Comparison of ENCODE assay signal across 8 mouse cellular contexts in genomic region chr2:150643726-150644415, GRCm38 (mm10). TPM values are rescaled to one million over a fixed set of nuclear protein-coding genes. Genes with fewer than 3 reads are reported as not detected.
DNase-seq lines count a peak whose midpoint lies in the region; ATAC-seq lines count a peak whose summit lies in the region.
"Had no signal": no experiment of that assay in that cellular context is flagged by ENCODE, and none has a peak within 500 bp of the region (broad histone marks: within the 10 kb centered on the region; RNA-seq: fewer than 3 reads in every experiment).

No protein-coding gene starts in this region.

- no peaks in the 10 kb centered on the region for H3K9me3 ChIP-seq in embryonic facial prominence, embryonic 14.5 days (ENCODE audit: control insufficient read depth, low read length)
- H3K9me3 ChIP-seq in midbrain, embryonic 13.5 days, result no peaks in the 10 kb centered on the region
- H3K9me3 ChIP-seq in heart, embryonic 10.5 days, result no peaks in the 10 kb centered on the region
- H3K9me3 ChIP-seq: limb, embryonic 12.5 days had no signal

- H3K4me3 ChIP-seq in embryonic facial prominence, embryonic 14.5 days (ENCODE audit: low read depth, low read length), result no peak overlapping the region
- H3K4me3 ChIP-seq in midbrain, embryonic 13.5 days (replicated peaks), result no peak overlapping the region
- no peak overlapping the region for H3K4me3 ChIP-seq in heart, embryonic 10.5 days
- H3K4me3 ChIP-seq: limb, embryonic 12.5 days had no signal

- peak; percentile 93 for ATAC-seq in embryonic facial prominence, embryonic 14.5 days (ENCODE audit: low read depth)
- ATAC-seq in midbrain, embryonic 13.5 days, result peak; percentile 99

- H3K4me1 ChIP-seq in embryonic facial prominence, embryonic 14.5 days (ENCODE audit: control insufficient read depth, insufficient read depth, low read length), result no peaks in the 10 kb centered on the region
- H3K4me1 ChIP-seq in midbrain, embryonic 13.5 days (replicated peaks), result peaks cover 26% of the 10 kb centered on the region
- H3K4me1 ChIP-seq in heart, embryonic 10.5 days, result peaks cover 5% of the 10 kb centered on the region; the same call in 1 of the 2 replicates
- H3K4me1 ChIP-seq: limb, embryonic 12.5 days had no signal

- no peaks in the 10 kb centered on the region for H3K27me3 ChIP-seq in embryonic facial prominence, embryonic 14.5 days (replicated peaks; ENCODE audit: control insufficient read depth, insufficient read depth, low read length)
- no peaks in the 10 kb centered on the region for H3K27me3 ChIP-seq in midbrain, embryonic 13.5 days
- H3K27me3 ChIP-seq in heart, embryonic 10.5 days (ENCODE audit: insufficient read depth, poor library complexity, severe bottlenecking), result no peaks in the 10 kb centered on the region
- H3K27me3 ChIP-seq: limb, embryonic 12.5 days had no signal

- H3K27ac ChIP-seq in embryonic facial prominence, embryonic 14.5 days (replicated peaks; ENCODE audit: low read depth, low read length), result peak overlapping the region; percentile 1; the same call in 1 of the 2 replicates
- H3K27ac ChIP-seq in midbrain, embryonic 13.5 days, result peak overlapping the region; percentile 89
- no peak overlapping the region for H3K27ac ChIP-seq in heart, embryonic 10.5 days
- H3K27ac ChIP-seq: limb, embryonic 12.5 days had no signal

- peak; percentile 46 for DNase-seq in cerebellum, adult 11-12 months
- DNase-seq in embryonic facial prominence, embryonic 14.5 days (ENCODE audit: low spot score), result peak; percentile 59
- DNase-seq in layer of hippocampus, adult 8-10 months (ENCODE audit: low spot score in 2 of 2), result peak; percentile 72 to 87
- no peak for DNase-seq in heart, embryonic 10.5 days (ENCODE audit: low spot score)
- no peak for DNase-seq in spleen, adult 12 weeks (ENCODE audit: low spot score)
- DNase-seq in spleen, postnatal 4 days (ENCODE audit: low spot score in 2 of 2), result no peak

- H3K4me2 ChIP-seq in embryonic facial prominence, embryonic 14.5 days (ENCODE audit: low read depth, low read length), result no peak overlapping the region
- H3K4me2 ChIP-seq in midbrain, embryonic 13.5 days (replicated peaks), result 0 out of 2 replicates have a peak overlapping the region, but pooled peaks have one; percentile 7
- H3K4me2 ChIP-seq: limb, embryonic 12.5 days had no signal

- H3K36me3 ChIP-seq in embryonic facial prominence, embryonic 14.5 days (ENCODE audit: control insufficient read depth, insufficient read depth, low read length), result no peaks in the 10 kb centered on the region
- peaks cover 16% of the 10 kb centered on the region; the same call in 1 of the 2 replicates for H3K36me3 ChIP-seq in midbrain, embryonic 13.5 days
- no peaks in the 10 kb centered on the region for H3K36me3 ChIP-seq in heart, embryonic 10.5 days
- H3K36me3 ChIP-seq: limb, embryonic 12.5 days had no signal

- WGBS in embryonic facial prominence, embryonic 14.5 days, result 37% methylated on average over 8 of the region's 8 CpGs
- WGBS in midbrain, embryonic 13.5 days, result 38% methylated on average over 8 of the region's 8 CpGs
- WGBS in heart, embryonic 10.5 days, result 64% methylated on average over 8 of the region's 8 CpGs

- no peak overlapping the region for H3K9ac ChIP-seq in embryonic facial prominence, embryonic 14.5 days (ENCODE audit: low read depth, low read length)
- no peak overlapping the region for H3K9ac ChIP-seq in midbrain, embryonic 13.5 days (replicated peaks)
- H3K9ac ChIP-seq: limb, embryonic 12.5 days had no signal

RNA-seq across cellular contexts. Expression of gene Acss1, which starts 24.4 kb away (rescaled TPM):
- polyA plus RNA-seq in embryonic facial prominence, embryonic 14.5 days (2014; fragmentation: Nextera tagmentation; extraction: Ambion mirVana), result 5.3 and 7.8 TPM in 2 replicates
- 10 to 100 TPM; 26.4 to 33.7 (median 28.2) TPM for total RNA-seq in layer of hippocampus, adult 8-10 months (2022)
- polyA plus RNA-seq in midbrain, embryonic 13.5 days (2015; fragmentation: Nextera tagmentation; extraction: Ambion mirVana), result 20.1 and 22.7 TPM in 2 replicates
- polyA plus RNA-seq in heart, embryonic 10.5 days (2016; fragmentation: Nextera tagmentation; extraction: Ambion mirVana), result 17.2 and 19.2 TPM in 2 replicates

RNA-seq across cellular contexts. Expression of gene Apmap, which starts 35.5 kb away (rescaled TPM):
- 36.8 and 37.1 TPM in 2 replicates for polyA plus RNA-seq in embryonic facial prominence, embryonic 14.5 days (2014; fragmentation: Nextera tagmentation; extraction: Ambion mirVana)
- 10 to 100 TPM; 56.6 to 61.9 (median 58.1) TPM for total RNA-seq in layer of hippocampus, adult 8-10 months (2022)
- 39.9 and 43.0 TPM in 2 replicates for polyA plus RNA-seq in midbrain, embryonic 13.5 days (2015; fragmentation: Nextera tagmentation; extraction: Ambion mirVana)
- 32.8 and 34.2 TPM in 2 replicates for polyA plus RNA-seq in heart, embryonic 10.5 days (2016; fragmentation: Nextera tagmentation; extraction: Ambion mirVana)

RNA-seq across cellular contexts. Expression of gene Vsx1, which starts 45.3 kb away (rescaled TPM):
- not detected in 2 replicates for polyA plus RNA-seq in embryonic facial prominence, embryonic 14.5 days (2014; fragmentation: Nextera tagmentation; extraction: Ambion mirVana)
- not detected for total RNA-seq in layer of hippocampus, adult 8-10 months (2022)
- 0.05 and 0.23 TPM in 2 replicates for polyA plus RNA-seq in midbrain, embryonic 13.5 days (2015; fragmentation: Nextera tagmentation; extraction: Ambion mirVana)
- not detected in 2 replicates for polyA plus RNA-seq in heart, embryonic 10.5 days (2016; fragmentation: Nextera tagmentation; extraction: Ambion mirVana)
- polyA plus RNA-seq: limb, embryonic 12.5 days had no signal

Comparison
In these comparisons a context has a peak if more than half of its experiments do, and no peak if none do; other contexts are left out.
1. DNase-seq: peak in cerebellum, adult 11-12 months (single experiment), embryonic facial prominence, embryonic 14.5 days (single experiment) and layer of hippocampus, adult 8-10 months (2 of 2); none in heart, embryonic 10.5 days (single experiment), spleen, adult 12 weeks (single experiment) and spleen, postnatal 4 days (0 of 2).